19 mouse cellular contexts compared by ENCODE assay signal in the genomic region with DNA sequence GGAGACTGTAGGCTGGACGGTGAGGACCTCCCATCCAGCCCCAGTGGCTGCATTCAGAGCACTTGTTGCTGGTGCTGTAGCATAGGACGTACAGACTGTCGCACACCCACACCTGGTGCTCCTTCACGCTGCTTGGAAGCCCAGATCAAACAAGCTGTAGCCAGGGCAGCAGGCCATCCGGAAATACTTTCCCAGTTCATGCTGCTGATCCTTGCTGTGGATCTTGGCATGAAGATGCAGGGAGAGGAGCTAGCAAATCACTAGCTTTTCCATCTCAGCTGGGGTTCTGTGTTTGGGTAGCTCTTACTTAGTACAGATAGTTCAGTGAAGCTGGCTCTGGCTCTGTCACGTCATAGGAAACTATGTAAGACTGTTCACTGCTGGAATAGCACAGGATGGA. TPM values are rescaled to one million over a fixed set of nuclear protein-coding genes. Genes with fewer than 3 reads are reported as not detected.
DNase-seq lines count a peak whose midpoint lies in the region; ATAC-seq and TF ChIP-seq lines count a peak whose summit lies in the region.
"Had no signal": no experiment of that assay in that cellular context is flagged by ENCODE, and none has a peak within 500 bp of the region (broad histone marks: within the 10 kb centered on the region; RNA-seq: fewer than 3 reads in every experiment).

No protein-coding gene starts in this region.

- 0 out of 2 replicates have a peak overlapping the region, but pooled peaks have one; percentile 14 for H3K9ac ChIP-seq in embryonic facial prominence, embryonic 14.5 days (ENCODE audit: low read depth, low read length)
- no peak overlapping the region for H3K9ac ChIP-seq in heart, adult 2 months (ENCODE audit: low read depth, low read length)
- no peak overlapping the region for H3K9ac ChIP-seq in heart, postnatal 0 days (replicated peaks; ENCODE audit: low read depth, low read length)
- H3K9ac ChIP-seq in heart, embryonic 11.5 days (ENCODE audit: low read depth, low read length): no peak overlapping the region
- 0 out of 2 replicates have a peak overlapping the region, but pooled peaks have one; percentile 5 for H3K9ac ChIP-seq in hindbrain, embryonic 13.5 days
- no peak overlapping the region for H3K9ac ChIP-seq in hindbrain, postnatal 0 days (replicated peaks; ENCODE audit: low read length)

- H3K9me3 ChIP-seq in embryonic facial prominence, embryonic 14.5 days (ENCODE audit: control insufficient read depth, low read length): no peaks in the 10 kb centered on the region
- H3K9me3 ChIP-seq in embryonic facial prominence, embryonic 10.5 days: no peaks in the 10 kb centered on the region
- H3K9me3 ChIP-seq in heart, postnatal 0 days (replicated peaks; ENCODE audit: control insufficient read depth, low read length): no peaks in the 10 kb centered on the region
- H3K9me3 ChIP-seq in heart, embryonic 11.5 days (replicated peaks; ENCODE audit: control insufficient read depth, low read length): no peaks in the 10 kb centered on the region
- H3K9me3 ChIP-seq in hindbrain, embryonic 13.5 days: no peaks in the 10 kb centered on the region
- no peaks in the 10 kb centered on the region for H3K9me3 ChIP-seq in hindbrain, postnatal 0 days (ENCODE audit: low read length)

- no peak overlapping the region for H3K27ac ChIP-seq in embryonic facial prominence, embryonic 14.5 days (replicated peaks; ENCODE audit: low read depth, low read length)
- no peak overlapping the region for H3K27ac ChIP-seq in embryonic facial prominence, embryonic 10.5 days (replicated peaks)
- no peak overlapping the region for H3K27ac ChIP-seq in heart, adult 2 months
- H3K27ac ChIP-seq in heart, postnatal 0 days (ENCODE audit: low read depth): no peak overlapping the region
- H3K27ac ChIP-seq in heart, embryonic 11.5 days (ENCODE audit: low read depth, low read length): no peak overlapping the region
- no peak overlapping the region for H3K27ac ChIP-seq in hindbrain, embryonic 13.5 days
- no peak overlapping the region for H3K27ac ChIP-seq in hindbrain, postnatal 0 days

- no peak for TF ChIP-seq EP300 in heart, adult 2 months (IDR thresholded peaks at IDR 0.05; ENCODE audit: insufficient read depth, low read depth, low read length)
- TF ChIP-seq EP300 in heart, postnatal 0 days (IDR thresholded peaks at IDR 0.05; ENCODE audit: low read depth): no peak

- no peak for TF ChIP-seq CTCF in heart, adult 2 months (IDR thresholded peaks at IDR 0.05)
- no peak for TF ChIP-seq CTCF in heart, postnatal 0 days (IDR thresholded peaks at IDR 0.05; ENCODE audit: low read depth)
- no peak for TF ChIP-seq CTCF in hindbrain, postnatal 0 days (IDR thresholded peaks at IDR 0.05; ENCODE audit: low read depth)

- ATAC-seq in embryonic facial prominence, embryonic 14.5 days (ENCODE audit: low read depth): no peak
- no peak for ATAC-seq in heart, postnatal 0 days (ENCODE audit: insufficient read depth, low read depth)
- ATAC-seq in heart, embryonic 11.5 days (replicated peaks; ENCODE audit: insufficient number of reproducible peaks, low FRiP score, low TSS enrichment): no peak
- no peak for ATAC-seq in hindbrain, embryonic 13.5 days (ENCODE audit: low FRiP score)
- ATAC-seq in hindbrain, postnatal 0 days: no peak
- ATAC-seq: activated CD4-positive, CD25-positive, alpha-beta regulatory T cell, adult 4 months; CD4-positive, CD25-positive, alpha-beta regulatory T cell, adult 4 months; Patski had no signal

- no peaks in the 10 kb centered on the region for H3K79me2 ChIP-seq in heart, adult 2 months (replicated peaks; ENCODE audit: control insufficient read depth, insufficient read depth, low read length)

- no peak overlapping the region for H3K4me3 ChIP-seq in embryonic facial prominence, embryonic 14.5 days (ENCODE audit: low read depth, low read length)
- H3K4me3 ChIP-seq in embryonic facial prominence, embryonic 10.5 days: no peak overlapping the region
- H3K4me3 ChIP-seq in heart, adult 2 months: no peak overlapping the region
- H3K4me3 ChIP-seq in heart, postnatal 0 days (ENCODE audit: low read depth, low read length): no peak overlapping the region
- no peak overlapping the region for H3K4me3 ChIP-seq in heart, embryonic 11.5 days (ENCODE audit: low read depth, low read length)
- no peak overlapping the region for H3K4me3 ChIP-seq in hindbrain, embryonic 13.5 days
- H3K4me3 ChIP-seq in hindbrain, postnatal 0 days (ENCODE audit: low read length): no peak overlapping the region

- peaks cover 84% of the 10 kb centered on the region for H3K36me3 ChIP-seq in embryonic facial prominence, embryonic 14.5 days (ENCODE audit: control insufficient read depth, insufficient read depth, low read length)
- H3K36me3 ChIP-seq in embryonic facial prominence, embryonic 10.5 days (replicated peaks): peaks cover 95% of the 10 kb centered on the region
- H3K36me3 ChIP-seq in heart, adult 2 months (ENCODE audit: control insufficient read depth, insufficient read depth, low read length): no peaks in the 10 kb centered on the region; the same call in 1 of the 2 replicates
- peaks cover 89% of the 10 kb centered on the region for H3K36me3 ChIP-seq in heart, postnatal 0 days (replicated peaks; ENCODE audit: control insufficient read depth, insufficient read depth, low read length)
- peaks cover 45% of the 10 kb centered on the region for H3K36me3 ChIP-seq in heart, embryonic 11.5 days (ENCODE audit: control insufficient read depth, insufficient read depth, low read length)
- peaks cover 92% of the 10 kb centered on the region for H3K36me3 ChIP-seq in hindbrain, embryonic 13.5 days
- H3K36me3 ChIP-seq in hindbrain, postnatal 0 days (ENCODE audit: insufficient read depth, low read length): peaks cover 65% of the 10 kb centered on the region

- no peak overlapping the region for H3K4me2 ChIP-seq in embryonic facial prominence, embryonic 14.5 days (ENCODE audit: low read depth, low read length)
- no peak overlapping the region for H3K4me2 ChIP-seq in heart, postnatal 0 days (ENCODE audit: low read depth, low read length)
- H3K4me2 ChIP-seq in heart, embryonic 11.5 days: no peak overlapping the region
- H3K4me2 ChIP-seq in hindbrain, embryonic 13.5 days: no peak overlapping the region
- no peak overlapping the region for H3K4me2 ChIP-seq in hindbrain, postnatal 0 days (ENCODE audit: low read depth, low read length)

- TF ChIP-seq POLR2A in heart, adult 2 months (IDR thresholded peaks at IDR 0.05; ENCODE audit: insufficient read depth, low read depth, low read length): no peak

- WGBS in embryonic facial prominence, embryonic 14.5 days: 88% methylated on average over 6 of the region's 6 CpGs
- 86% methylated on average over 6 of the region's 6 CpGs for WGBS in embryonic facial prominence, embryonic 10.5 days
- WGBS in heart, adult 2 months: 87% methylated on average over 6 of the region's 6 CpGs
- 95% methylated on average over 6 of the region's 6 CpGs for WGBS in heart, postnatal 0 days
- 85% methylated on average over 6 of the region's 6 CpGs for WGBS in heart, embryonic 11.5 days (ENCODE audit: insufficient replicate concordance)
- WGBS in hindbrain, embryonic 13.5 days: 95% methylated on average over 6 of the region's 6 CpGs
- WGBS in hindbrain, postnatal 0 days: 92% methylated on average over 6 of the region's 6 CpGs

- intact Hi-C loops in heart, adult 2 months (cut with DNase I): no loop called here

- no peaks in the 10 kb centered on the region for H3K27me3 ChIP-seq in embryonic facial prominence, embryonic 14.5 days (replicated peaks; ENCODE audit: control insufficient read depth, insufficient read depth, low read length)
- no peaks in the 10 kb centered on the region for H3K27me3 ChIP-seq in embryonic facial prominence, embryonic 10.5 days (replicated peaks; ENCODE audit: low read depth, poor library complexity, severe bottlenecking)
- H3K27me3 ChIP-seq in heart, adult 2 months (ENCODE audit: control insufficient read depth, insufficient read depth, low read length): no peaks in the 10 kb centered on the region
- H3K27me3 ChIP-seq in heart, postnatal 0 days (ENCODE audit: control insufficient read depth, insufficient read depth, low read length): no peaks in the 10 kb centered on the region
- no peaks in the 10 kb centered on the region for H3K27me3 ChIP-seq in heart, embryonic 11.5 days (ENCODE audit: control insufficient read depth, insufficient read depth, low read length)
- H3K27me3 ChIP-seq in hindbrain, embryonic 13.5 days: no peaks in the 10 kb centered on the region
- no peaks in the 10 kb centered on the region for H3K27me3 ChIP-seq in hindbrain, postnatal 0 days (ENCODE audit: insufficient read depth, low read length)
- H3K27me3 ChIP-seq: CH12.LX, Patski had no signal

- H3K4me1 ChIP-seq in embryonic facial prominence, embryonic 14.5 days (ENCODE audit: control insufficient read depth, insufficient read depth, low read length): no peaks in the 10 kb centered on the region
- no peaks in the 10 kb centered on the region for H3K4me1 ChIP-seq in embryonic facial prominence, embryonic 10.5 days
- no peaks in the 10 kb centered on the region; the same call in 1 of the 2 replicates for H3K4me1 ChIP-seq in heart, adult 2 months (ENCODE audit: control insufficient read depth, insufficient read depth, low read length)
- H3K4me1 ChIP-seq in heart, postnatal 0 days (ENCODE audit: control insufficient read depth, insufficient read depth): no peaks in the 10 kb centered on the region
- no peaks in the 10 kb centered on the region for H3K4me1 ChIP-seq in heart, embryonic 11.5 days (ENCODE audit: control insufficient read depth, insufficient read depth, low read length)
- H3K4me1 ChIP-seq in hindbrain, embryonic 13.5 days (replicated peaks): no peaks in the 10 kb centered on the region
- H3K4me1 ChIP-seq in hindbrain, postnatal 0 days (ENCODE audit: insufficient read depth, low read length): no peaks in the 10 kb centered on the region

- DNase-seq in embryonic facial prominence, embryonic 14.5 days (ENCODE audit: low spot score): no peak
- no peak for DNase-seq in embryonic facial prominence, embryonic 10.5 days (ENCODE audit: low spot score)
- DNase-seq in heart, adult 11 months: peak; percentile 95
- no peak for DNase-seq in heart, adult 2 months
- peak; percentile 23 for DNase-seq in heart, postnatal 0 days (ENCODE audit: low spot score)
- DNase-seq in hindbrain, postnatal 0 days (ENCODE audit: low spot score): no peak
- DNase-seq: cerebellum, adult 11 months; cerebellum, adult 11-12 months had no signal

RNA-seq across cellular contexts. Expression of a gene that starts 15.8 kb away (rescaled TPM):
- polyA plus RNA-seq in embryonic facial prominence, embryonic 14.5 days (2014; fragmentation: Nextera tagmentation; extraction: Ambion mirVana): not detected in 2 replicates
- 0.11 and 0.16 TPM in 2 replicates for polyA plus RNA-seq in embryonic facial prominence, embryonic 10.5 days (2016; fragmentation: Nextera tagmentation; extraction: Ambion mirVana)
- not detected for total RNA-seq in heart, adult 2 months (2021)
- not detected in 2 replicates for polyA plus RNA-seq in heart, adult 2 months (2012; rRNA removed)
- 0.04 TPM in 1 of 2 replicates, not detected in the other for total RNA-seq in heart, postnatal 0 days (2014; rRNA removed; ENCODE audit: low replicate concordance)
- polyA plus RNA-seq in heart, postnatal 0 days (2015; fragmentation: Nextera tagmentation; extraction: Ambion mirVana): not detected in 2 replicates
- 0.08 TPM in 1 of 2 replicates, not detected in the other for polyA plus RNA-seq in heart, embryonic 11.5 days (2014; fragmentation: Nextera tagmentation; extraction: Ambion mirVana)
- 0.25 TPM in 1 of 2 replicates, not detected in the other for polyA plus RNA-seq in hindbrain, embryonic 13.5 days (2015; fragmentation: Nextera tagmentation; extraction: Ambion mirVana)
- 0.21 and 0.40 TPM in 2 replicates for total RNA-seq in hindbrain, postnatal 0 days (2014; rRNA removed)
- polyA plus RNA-seq in hindbrain, postnatal 0 days (2015; fragmentation: Nextera tagmentation; extraction: Ambion mirVana): 0.18 TPM in 1 of 2 replicates, not detected in the other
- total RNA-seq: adrenal gland, postnatal 14 days; adrenal gland, postnatal 25 days; adrenal gland, postnatal 36 days; CH12.LX had no signal
- polyA plus RNA-seq: adrenal gland, adult 2 months; G1E; Patski had no signal

RNA-seq across cellular contexts. Expression of a gene that starts 17.5 kb away (rescaled TPM):
- polyA plus RNA-seq in embryonic facial prominence, embryonic 14.5 days (2014; fragmentation: Nextera tagmentation; extraction: Ambion mirVana): 39.1 and 43.6 TPM in 2 replicates
- polyA plus RNA-seq in embryonic facial prominence, embryonic 10.5 days (2016; fragmentation: Nextera tagmentation; extraction: Ambion mirVana): 76.5 and 77.9 TPM in 2 replicates
- 10 to 100 TPM; 23.7 to 25.1 TPM for total RNA-seq in heart, adult 2 months (2021)
- polyA plus RNA-seq in heart, adult 2 months (2012; rRNA removed): 12.7 and 17.9 TPM in 2 replicates
- total RNA-seq in heart, postnatal 0 days (2014; rRNA removed; ENCODE audit: low replicate concordance): 19.4 and 19.8 TPM in 2 replicates
- polyA plus RNA-seq in heart, postnatal 0 days (2015; fragmentation: Nextera tagmentation; extraction: Ambion mirVana): 21.4 and 22.1 TPM in 2 replicates
- polyA plus RNA-seq in heart, embryonic 11.5 days (2014; fragmentation: Nextera tagmentation; extraction: Ambion mirVana): 34.4 and 44.0 TPM in 2 replicates
- polyA plus RNA-seq in hindbrain, embryonic 13.5 days (2015; fragmentation: Nextera tagmentation; extraction: Ambion mirVana): 111 and 126 TPM in 2 replicates
- 55.0 and 61.8 TPM in 2 replicates for total RNA-seq in hindbrain, postnatal 0 days (2014; rRNA removed)
- polyA plus RNA-seq in hindbrain, postnatal 0 days (2015; fragmentation: Nextera tagmentation; extraction: Ambion mirVana): 70.9 and 73.9 TPM in 2 replicates

RNA-seq across cellular contexts. Expression of a gene that starts 24.8 kb away (rescaled TPM):
- polyA plus RNA-seq in embryonic facial prominence, embryonic 14.5 days (2014; fragmentation: Nextera tagmentation; extraction: Ambion mirVana): 43.0 and 53.1 TPM in 2 replicates
- 110 and 113 TPM in 2 replicates for polyA plus RNA-seq in embryonic facial prominence, embryonic 10.5 days (2016; fragmentation: Nextera tagmentation; extraction: Ambion mirVana)
- 10 to 100 TPM; 23.1 TPM for total RNA-seq in heart, adult 2 months (2021)
- polyA plus RNA-seq in heart, adult 2 months (2012; rRNA removed): 12.9 and 15.3 TPM in 2 replicates
- total RNA-seq in heart, postnatal 0 days (2014; rRNA removed; ENCODE audit: low replicate concordance): 14.4 and 31.3 TPM in 2 replicates
- 27.6 and 29.1 TPM in 2 replicates for polyA plus RNA-seq in heart, postnatal 0 days (2015; fragmentation: Nextera tagmentation; extraction: Ambion mirVana)
- 52.0 and 52.7 TPM in 2 replicates for polyA plus RNA-seq in heart, embryonic 11.5 days (2014; fragmentation: Nextera tagmentation; extraction: Ambion mirVana)
- polyA plus RNA-seq in hindbrain, embryonic 13.5 days (2015; fragmentation: Nextera tagmentation; extraction: Ambion mirVana): 74.0 and 83.8 TPM in 2 replicates
- 30.9 and 42.4 TPM in 2 replicates for total RNA-seq in hindbrain, postnatal 0 days (2014; rRNA removed)
- polyA plus RNA-seq in hindbrain, postnatal 0 days (2015; fragmentation: Nextera tagmentation; extraction: Ambion mirVana): 69.2 and 70.2 TPM in 2 replicates

RNA-seq across cellular contexts. Expression of a gene that starts 57.1 kb away (rescaled TPM):
- polyA plus RNA-seq in embryonic facial prominence, embryonic 14.5 days (2014; fragmentation: Nextera tagmentation; extraction: Ambion mirVana): 22.4 and 23.4 TPM in 2 replicates
- 32.2 and 33.1 TPM in 2 replicates for polyA plus RNA-seq in embryonic facial prominence, embryonic 10.5 days (2016; fragmentation: Nextera tagmentation; extraction: Ambion mirVana)
- 10 to 100 TPM; 20.8 to 22.6 TPM for total RNA-seq in heart, adult 2 months (2021)
- polyA plus RNA-seq in heart, adult 2 months (2012; rRNA removed): 7.5 and 13.1 TPM in 2 replicates
- total RNA-seq in heart, postnatal 0 days (2014; rRNA removed; ENCODE audit: low replicate concordance): 7.6 and 19.9 TPM in 2 replicates
- 14.3 and 14.4 TPM in 2 replicates for polyA plus RNA-seq in heart, postnatal 0 days (2015; fragmentation: Nextera tagmentation; extraction: Ambion mirVana)
- polyA plus RNA-seq in heart, embryonic 11.5 days (2014; fragmentation: Nextera tagmentation; extraction: Ambion mirVana): 22.5 and 25.2 TPM in 2 replicates
- polyA plus RNA-seq in hindbrain, embryonic 13.5 days (2015; fragmentation: Nextera tagmentation; extraction: Ambion mirVana): 35.6 and 42.4 TPM in 2 replicates
- 38.0 and 43.4 TPM in 2 replicates for total RNA-seq in hindbrain, postnatal 0 days (2014; rRNA removed)
- polyA plus RNA-seq in hindbrain, postnatal 0 days (2015; fragmentation: Nextera tagmentation; extraction: Ambion mirVana): 32.0 and 32.5 TPM in 2 replicates

RNA-seq across cellular contexts. Expression of a gene that starts 57.9 kb away (rescaled TPM):
- 9.5 and 11.4 TPM in 2 replicates for polyA plus RNA-seq in embryonic facial prominence, embryonic 14.5 days (2014; fragmentation: Nextera tagmentation; extraction: Ambion mirVana)
- 29.3 and 29.6 TPM in 2 replicates for polyA plus RNA-seq in embryonic facial prominence, embryonic 10.5 days (2016; fragmentation: Nextera tagmentation; extraction: Ambion mirVana)
- 10 to 100 TPM; 13.3 to 14.6 TPM for total RNA-seq in heart, adult 2 months (2021)
- 11.2 and 14.4 TPM in 2 replicates for polyA plus RNA-seq in heart, adult 2 months (2012; rRNA removed)
- 21.9 and 23.7 TPM in 2 replicates for total RNA-seq in heart, postnatal 0 days (2014; rRNA removed; ENCODE audit: low replicate concordance)
- polyA plus RNA-seq in heart, postnatal 0 days (2015; fragmentation: Nextera tagmentation; extraction: Ambion mirVana): 12.1 and 13.5 TPM in 2 replicates
- 17.0 and 17.1 TPM in 2 replicates for polyA plus RNA-seq in heart, embryonic 11.5 days (2014; fragmentation: Nextera tagmentation; extraction: Ambion mirVana)
- 26.3 and 28.8 TPM in 2 replicates for polyA plus RNA-seq in hindbrain, embryonic 13.5 days (2015; fragmentation: Nextera tagmentation; extraction: Ambion mirVana)
- total RNA-seq in hindbrain, postnatal 0 days (2014; rRNA removed): 24.1 and 25.6 TPM in 2 replicates
- 20.5 and 21.9 TPM in 2 replicates for polyA plus RNA-seq in hindbrain, postnatal 0 days (2015; fragmentation: Nextera tagmentation; extraction: Ambion mirVana)

Comparison
In these comparisons a context has a peak if more than half of its experiments do, and no peak if none do; other contexts are left out.
1. DNase-seq: peak in heart, adult 11 months (single experiment) and heart, postnatal 0 days (single experiment); none in embryonic facial prominence, embryonic 14.5 days (single experiment), embryonic facial prominence, embryonic 10.5 days (single experiment), heart, adult 2 months (0 of 2) and hindbrain, postnatal 0 days (single experiment).
2. H3K9ac ChIP-seq: peak in embryonic facial prominence, embryonic 14.5 days (single experiment) and hindbrain, embryonic 13.5 days (single experiment); none in heart, adult 2 months (single experiment), heart, postnatal 0 days (single experiment), heart, embryonic 11.5 days (single experiment) and hindbrain, postnatal 0 days (single experiment).